Mouse (Mus musculus): ENCODE measurements at regions not wholly inside any gene's neighbourhood (a gene's known extent, or its start where the extent isn't known, plus 50 kb on each side); places are given as distances from the start of the nearest gene placed in this dataset.

GRCm38 (mm10) chr12:12578278-12578677 is 316.3 kb downstream of the Fam49a start:
- DNase-seq (ENCODE audit: low read depth, low spot score) = no peak

- DNase-seq (ENCODE audit: low read depth, low spot score) = peak; percentile 50
Observed at GRCm38 (mm10) chr12:12570563-12571251, 308.8 kb downstream of the Fam49a start.

GRCm38 (mm10) chr12:12567734-12568104 is 305.8 kb downstream of the Fam49a start:
- no peak for DNase-seq (ENCODE audit: low read depth, low spot score)

GRCm38 (mm10) chr12:12567058-12567733 is 305.3 kb downstream of the Fam49a start:
- no peak for DNase-seq (ENCODE audit: low read depth, low spot score)

GRCm38 (mm10) chr12:12562267-12562666 is 300.3 kb downstream of the Fam49a start:
- DNase-seq (ENCODE audit: low read depth, low spot score) = no peak

GRCm38 (mm10) chr12:12551818-12552217 is 289.9 kb downstream of the Fam49a start:
- no peak for DNase-seq (ENCODE audit: low read depth, low spot score)

GRCm38 (mm10) chr12:12549649-12550048 is 287.7 kb downstream of the Fam49a start:
- no peak for DNase-seq (ENCODE audit: low read depth, low spot score)

GRCm38 (mm10) chr12:12548688-12549087 is 286.7 kb downstream of the Fam49a start:
- DNase-seq (ENCODE audit: low read depth, low spot score) = no peak

GRCm38 (mm10) chr12:12547477-12547876 is 285.5 kb downstream of the Fam49a start:
- no peak for DNase-seq (ENCODE audit: low read depth, low spot score)

GRCm38 (mm10) chr12:12546372-12547031 is 284.6 kb downstream of the Fam49a start:
- DNase-seq (ENCODE audit: low read depth, low spot score) = no peak

- DNase-seq (ENCODE audit: low read depth, low spot score) = no peak
Observed at GRCm38 (mm10) chr12:12541076-12542070, 279.4 kb downstream of the Fam49a start.

- no peak for DNase-seq (ENCODE audit: low read depth, low spot score)
Observed at GRCm38 (mm10) chr12:12539291-12539690, 277.4 kb downstream of the Fam49a start.

GRCm38 (mm10) chr12:12534779-12535178 is 272.8 kb downstream of the Fam49a start:
- no peak for DNase-seq (ENCODE audit: low read depth, low spot score)

GRCm38 (mm10) chr12:12530796-12531195 is 268.9 kb downstream of the Fam49a start:
- no peak for DNase-seq (ENCODE audit: low read depth, low spot score)

GRCm38 (mm10) chr12:12529541-12529940 is 267.6 kb downstream of the Fam49a start:
- no peak for DNase-seq (ENCODE audit: low read depth, low spot score)

GRCm38 (mm10) chr12:12528478-12528981 is 266.6 kb downstream of the Fam49a start:
- no peak for DNase-seq (ENCODE audit: low read depth, low spot score)

GRCm38 (mm10) chr12:12527766-12528477 is 266.0 kb downstream of the Fam49a start:
- no peak for DNase-seq (ENCODE audit: low read depth, low spot score)

GRCm38 (mm10) chr12:12527366-12527765 is 265.4 kb downstream of the Fam49a start:
- no peak for DNase-seq (ENCODE audit: low read depth, low spot score)

- no peak for DNase-seq (ENCODE audit: low read depth, low spot score)
Observed at GRCm38 (mm10) chr12:12520311-12520852, 258.4 kb downstream of the Fam49a start.

GRCm38 (mm10) chr12:12518490-12519070 is 256.6 kb downstream of the Fam49a start:
- no peak for DNase-seq (ENCODE audit: low read depth, low spot score)
